Mouse (Mus musculus) liver, embryonic 14.5 days (tissue): ENCODE results near the gene Thoc3. TPM values are rescaled to one million over a fixed set of nuclear protein-coding genes. Genes with fewer than 3 reads are reported as not detected.

ENCODE experiments used
- ATAC-seq: fragments of 200-750 bp; cut with Nextera tagmentation; 2 replicates; pipeline ENCODE4 v1.8.0; 2017; ENCODE audit warnings: moderate number of reproducible peaks, mild to moderate bottlenecking, moderate library complexity; ENCODE audit not compliant: insufficient read depth
- DNase-seq, 3 experiments: peaks; one replicate each; pipeline ENCODE4 v3.0.0-alpha.2; 2012 to 2013; ENCODE audit warnings: low read depth in 3 of 3, low spot score in 3 of 3
- H3K27ac ChIP-seq: fragments of 300-500 bp; sonication (generic); 2 replicates; pipeline ENCODE4 v1.5.1; 2014; ENCODE audit warnings: moderate library complexity, mild to moderate bottlenecking, control low read depth, inconsistent platforms
- H3K27me3 ChIP-seq: fragments of 300-500 bp; sonication (generic); 2 replicates; pipeline ENCODE4 v1.6.1; 2014; ENCODE audit warnings: mild to moderate bottlenecking, low read length, moderate library complexity; ENCODE audit not compliant: control insufficient read depth, insufficient read depth
- H3K36me3 ChIP-seq: fragments of 300-500 bp; sonication (generic); replicated peaks from 2 replicates; pipeline ENCODE4 v1.6.1; 2014; ENCODE audit warnings: low read depth; ENCODE audit not compliant: control insufficient read depth, insufficient read depth
- H3K4me1 ChIP-seq, 2 experiments: fragments of 200-500 bp in 1 of 2; fragments of 300-500 bp in 1 of 2; sonication (generic) in 1 of 2; replicated peaks; 2 replicates each; pipeline ENCODE4 v1.6.1; 2012 to 2014; ENCODE audit warnings: antibody characterized with exemption in 1 of 2, inconsistent platforms in 1 of 2, low read length in 1 of 2; ENCODE audit not compliant: control insufficient read depth in 2 of 2, insufficient read depth in 2 of 2
- H3K4me2 ChIP-seq: fragments of 300-500 bp; sonication (generic); 2 replicates; pipeline ENCODE4 v1.6.1; 2014; ENCODE audit warnings: low read depth, mild to moderate bottlenecking, control low read depth, moderate library complexity
- H3K4me3 ChIP-seq, 2 experiments: fragments of 200-500 bp in 1 of 2; fragments of 300-500 bp in 1 of 2; sonication (generic) in 1 of 2; 2 replicates each; pipeline ENCODE4 v1.5.1; 2012 to 2014; ENCODE audit warnings: low read depth in 2 of 2, low read length in 2 of 2, mild to moderate bottlenecking in 2 of 2, control low read depth in 1 of 2, inconsistent platforms in 1 of 2, moderate library complexity in 1 of 2; ENCODE audit not compliant: insufficient read depth in 1 of 2
- H3K9ac ChIP-seq: fragments of 300-500 bp; sonication (generic); replicated peaks from 2 replicates; pipeline ENCODE4 v1.6.1; 2014; ENCODE audit warnings: mild to moderate bottlenecking, control low read depth, moderate library complexity
- H3K9me3 ChIP-seq: fragments of 300-500 bp; sonication (generic); 2 replicates; pipeline ENCODE4 v1.6.1; 2016; ENCODE audit warnings: low read length, mixed read lengths; ENCODE audit not compliant: control insufficient read depth
- CTCF ChIP-seq: IDR thresholded peaks from 2 replicates; pipeline ENCODE4 v1.5.1; 2016; ENCODE audit warnings: antibody characterized with exemption, low read depth, control low read depth
- EP300 ChIP-seq: IDR thresholded peaks from 2 replicates; pipeline ENCODE4 v1.6.1; 2016; ENCODE audit warnings: antibody characterized with exemption, low read depth
- WGBS: fragments of 180-500 bp; shearing (Covaris S2); extraction: QIAGEN DNeasy Blood & Tissue Kit; methylation state at CpG from one replicate; pipeline ENCODE4 v1.1.7; 2014; ENCODE audit not compliant: insufficient replicate concordance; 5-methylcytosine and 5-hydroxymethylcytosine counted together
- polyA plus RNA-seq, 2 experiments: library from polyadenylated mRNA; depleted of rRNA in 1 of 2; stranded (reverse) in 1 of 2; unstranded in 1 of 2; fragments of >200 nt; fragmentation: Nextera tagmentation in 1 of 2; extraction: Ambion mirVana in 1 of 2; gene quantifications; 2 replicates each; pipeline versions ENCODE4 v1.2.1 to v1.2.3; 2012 to 2014

Gene Thoc3
- polyA plus RNA-seq, 2 experiments: 15.7 to 48.4 TPM

DNA sequence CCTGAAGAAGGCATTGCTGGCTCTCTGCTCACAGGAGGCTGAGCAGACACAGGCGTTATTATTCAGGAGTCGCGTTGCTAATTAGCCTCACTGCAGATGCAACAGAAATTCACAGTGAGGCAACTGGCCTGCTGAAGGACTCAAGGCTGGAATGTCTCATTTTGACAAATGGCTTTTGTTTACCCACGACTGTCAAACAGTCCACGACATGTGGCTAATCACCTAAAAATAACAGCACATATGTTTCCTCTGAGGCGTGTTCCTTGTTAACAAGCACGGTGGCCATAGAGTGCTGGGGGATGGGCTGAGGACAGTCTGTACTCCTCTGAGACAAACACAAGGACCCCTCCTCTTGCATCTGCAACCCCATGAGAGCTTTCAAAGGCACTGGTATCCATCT, 56.4 kb downstream of the Thoc3 start:
- TF ChIP-seq EP300 (no peak), CTCF (no peak)
- Histone ChIP-seq H3K36me3 (no peaks in the 10 kb centered on the region), H3K4me1 (0 out of 4 replicates have a peak, but pooled peaks cover 0 to 2% of the 10 kb centered on the region in 2 experiments), H3K4me3 (no peak overlapping the region), H3K9me3 (no peaks in the 10 kb centered on the region), H3K27ac (no peak overlapping the region), H3K4me2 (no peak overlapping the region), H3K9ac (no peak overlapping the region), H3K27me3 (no peaks in the 10 kb centered on the region)
- no peak for ATAC-seq
- WGBS: 16% methylated on average over 7 of the region's 7 CpGs
- DNase-seq: no peak

DNA sequence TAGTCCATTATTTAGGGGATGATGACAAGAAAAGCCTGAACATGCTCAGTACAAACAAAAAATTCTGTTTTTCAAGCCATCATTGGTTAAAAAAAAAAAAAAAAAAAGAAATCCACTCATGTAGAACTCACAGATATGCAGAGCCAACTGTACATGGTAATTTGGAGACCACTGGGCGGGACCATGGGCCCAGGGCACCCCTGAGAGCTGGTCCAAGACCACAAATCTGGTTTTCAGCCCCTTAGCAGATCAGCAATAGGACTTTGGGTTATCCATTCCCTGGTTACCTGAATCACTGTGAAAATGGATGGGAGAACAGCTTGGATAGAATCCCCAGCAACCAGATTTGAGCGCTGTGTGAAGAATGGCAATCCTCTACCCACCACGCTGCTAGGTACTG, 57.0 kb downstream of the Thoc3 start:
- H3K36me3 ChIP-seq: no peaks in the 10 kb centered on the region
- no peak overlapping the region for H3K4me2 ChIP-seq
- H3K4me1 ChIP-seq: 0 out of 4 replicates have a peak, but pooled peaks cover 0 to 2% of the 10 kb centered on the region in 2 experiments
- no peak overlapping the region for H3K27ac ChIP-seq
- TF ChIP-seq CTCF (no peak), EP300 (no peak)
- DNase-seq (no peak), ATAC-seq (no peak)
- no peak overlapping the region for H3K4me3 ChIP-seq
- H3K9me3 ChIP-seq: no peaks in the 10 kb centered on the region
- WGBS: 64% methylated on average over 3 of the region's 3 CpGs
- H3K9ac ChIP-seq: no peak overlapping the region
- H3K27me3 ChIP-seq: no peaks in the 10 kb centered on the region

Other genes with a start within 250 kb of the Thoc3 start
- gene Cplx2, start 97.5 kb downstream of the Thoc3 start, polyA plus RNA-seq (2012; rRNA removed): 0.39 and 0.49 TPM in 2 replicates
- gene Cplx2, start 97.5 kb downstream of the Thoc3 start, polyA plus RNA-seq (2014; fragmentation: Nextera tagmentation; extraction: Ambion mirVana): 0.24 and 0.28 TPM in 2 replicates
- 2.5 and 2.8 TPM in 2 replicates for gene Simc1, start 34.9 kb upstream of the Thoc3 start, polyA plus RNA-seq (2012; rRNA removed)
- gene Simc1, start 34.9 kb upstream of the Thoc3 start, polyA plus RNA-seq (2014; fragmentation: Nextera tagmentation; extraction: Ambion mirVana): 1.5 and 2.0 TPM in 2 replicates
- gene 4833439L19Rik, start 96.6 kb upstream of the Thoc3 start, polyA plus RNA-seq (2012; rRNA removed): 22.2 TPM in 2 replicates
- 36.1 and 45.1 TPM in 2 replicates for gene 4833439L19Rik, start 96.6 kb upstream of the Thoc3 start, polyA plus RNA-seq (2014; fragmentation: Nextera tagmentation; extraction: Ambion mirVana)
- gene Arl10, start 106.2 kb upstream of the Thoc3 start, polyA plus RNA-seq (2012; rRNA removed): 5.6 and 6.8 TPM in 2 replicates
- gene Arl10, start 106.2 kb upstream of the Thoc3 start, polyA plus RNA-seq (2014; fragmentation: Nextera tagmentation; extraction: Ambion mirVana): 4.2 and 4.9 TPM in 2 replicates
- 16.6 and 26.3 TPM in 2 replicates for gene Nop16, start 121.2 kb upstream of the Thoc3 start, polyA plus RNA-seq (2012; rRNA removed)
- 20.6 and 25.9 TPM in 2 replicates for gene Nop16, start 121.2 kb upstream of the Thoc3 start, polyA plus RNA-seq (2014; fragmentation: Nextera tagmentation; extraction: Ambion mirVana)
- gene Higd2a, start 121.4 kb upstream of the Thoc3 start, polyA plus RNA-seq (2012; rRNA removed): 55.7 and 57.7 TPM in 2 replicates
- 112 and 113 TPM in 2 replicates for gene Higd2a, start 121.4 kb upstream of the Thoc3 start, polyA plus RNA-seq (2014; fragmentation: Nextera tagmentation; extraction: Ambion mirVana)
- 11.1 and 15.2 TPM in 2 replicates for gene Cltb, start 142.5 kb upstream of the Thoc3 start, polyA plus RNA-seq (2012; rRNA removed)
- gene Cltb, start 142.5 kb upstream of the Thoc3 start, polyA plus RNA-seq (2014; fragmentation: Nextera tagmentation; extraction: Ambion mirVana): 30.6 and 33.3 TPM in 2 replicates
- 9.5 and 11.0 TPM in 2 replicates for gene Faf2, start 152.9 kb upstream of the Thoc3 start, polyA plus RNA-seq (2012; rRNA removed)
- gene Faf2, start 152.9 kb upstream of the Thoc3 start, polyA plus RNA-seq (2014; fragmentation: Nextera tagmentation; extraction: Ambion mirVana): 31.2 and 36.9 TPM in 2 replicates
- 26.5 and 31.7 TPM in 2 replicates for gene Rnf44, start 225.1 kb upstream of the Thoc3 start, polyA plus RNA-seq (2012; rRNA removed)
- gene Rnf44, start 225.1 kb upstream of the Thoc3 start, polyA plus RNA-seq (2014; fragmentation: Nextera tagmentation; extraction: Ambion mirVana): 25.3 and 33.1 TPM in 2 replicates
- 6.6 and 7.6 TPM in 2 replicates for gene Cdhr2, start 232.6 kb upstream of the Thoc3 start, polyA plus RNA-seq (2012; rRNA removed)
- 8.6 and 8.9 TPM in 2 replicates for gene Cdhr2, start 232.6 kb upstream of the Thoc3 start, polyA plus RNA-seq (2014; fragmentation: Nextera tagmentation; extraction: Ambion mirVana)